Mouse (Mus musculus) adrenal gland, postnatal 14 days (tissue): ENCODE measurements around the gene Slc1a4. TPM values are rescaled to one million over a fixed set of nuclear protein-coding genes. Genes with fewer than 3 reads are reported as not detected.
A peak's percentile ranks its signal among the peaks of the same experiment; 100 is the strongest.

Experiments used
- DNase-seq: peaks from one replicate; pipeline ENCODE4 v3.0.0; 2021; ENCODE audit warnings: mixed read lengths
- long read RNA-seq, 2 experiments: library from polyadenylated mRNA; stranded (forward); transcript quantifications; one replicate each; pipeline ENCODE4 v2.0.0; 2021
- total RNA-seq: library from RNA; stranded (reverse); gene quantifications from 2 replicates; pipeline ENCODE4 v1.2.3, GENCODE M21; 2021

Slc1a4 gene
- 7.2 and 8.1 TPM in 2 replicates for total RNA-seq
- long read RNA-seq, experiment 1, partial matches to known transcripts = 2 of 5 reads
- long read RNA-seq, experiment 1, other reads (novel, unspliced or antisense) = 0 of 5 reads
- long read RNA-seq, experiment 2, partial matches to known transcripts = 0 of 6 reads
- long read RNA-seq, experiment 2, other reads (novel, unspliced or antisense) = 2 of 6 reads

GRCm38 (mm10) chr11:20332561-20333514 lies at the start of gene Slc1a4:
TSS of gene Slc1a4 (minus strand) at chr11:20332713.
- peak; percentile 96 for DNase-seq

GRCm38 (mm10) chr11:20380106-20380505 lies 47.6 kb upstream of the Slc1a4 start:
- no peak for DNase-seq

- DNase-seq = no peak
Measured at GRCm38 (mm10) chr11:20376642-20377041, 44.1 kb upstream of the Slc1a4 start.

GRCm38 (mm10) chr11:20372616-20373211 lies 40.2 kb upstream of the Slc1a4 start:
- DNase-seq = peak; percentile 28

GRCm38 (mm10) chr11:20370486-20370885 lies 38.0 kb upstream of the Slc1a4 start:
- peak; percentile 74 for DNase-seq

- no peak for DNase-seq
Measured at GRCm38 (mm10) chr11:20366456-20366855, 33.9 kb upstream of the Slc1a4 start.

GRCm38 (mm10) chr11:20361354-20361753 lies 28.8 kb upstream of the Slc1a4 start:
- DNase-seq = no peak

- DNase-seq = no peak
Measured at GRCm38 (mm10) chr11:20357684-20358447, 25.4 kb upstream of the Slc1a4 start.

GRCm38 (mm10) chr11:20348466-20348865 lies 16.0 kb upstream of the Slc1a4 start:
- no peak for DNase-seq

GRCm38 (mm10) chr11:20347548-20347947 lies 15.0 kb upstream of the Slc1a4 start:
- peak; percentile 94 for DNase-seq

- no peak for DNase-seq
Measured at GRCm38 (mm10) chr11:20346369-20346768, 13.9 kb upstream of the Slc1a4 start.

GRCm38 (mm10) chr11:20343952-20344351 lies 11.4 kb upstream of the Slc1a4 start:
- no peak for DNase-seq

GRCm38 (mm10) chr11:20341598-20341997 lies 9.1 kb upstream of the Slc1a4 start:
- no peak for DNase-seq

- DNase-seq = no peak
Measured at GRCm38 (mm10) chr11:20338703-20339102, 6.2 kb upstream of the Slc1a4 start.

- no peak for DNase-seq
Measured at GRCm38 (mm10) chr11:20334301-20334700, 1.8 kb upstream of the Slc1a4 start.

- peak; percentile 62 for DNase-seq
Measured at GRCm38 (mm10) chr11:20331690-20332537, 599 bp downstream of the Slc1a4 start.

GRCm38 (mm10) chr11:20331027-20331689 lies 1.4 kb downstream of the Slc1a4 start:
- no peak for DNase-seq

GRCm38 (mm10) chr11:20329711-20330110 lies 2.8 kb downstream of the Slc1a4 start:
- DNase-seq = no peak

GRCm38 (mm10) chr11:20328771-20329170 lies 3.7 kb downstream of the Slc1a4 start:
- no peak for DNase-seq

- no peak for DNase-seq
Measured at GRCm38 (mm10) chr11:20326328-20326995, 6.1 kb downstream of the Slc1a4 start.
